Mouse (Mus musculus) liver, embryonic 14.5 days (tissue): ENCODE data around the gene Zfpm1.

ENCODE experiments used
- CTCF ChIP-seq: IDR thresholded peaks from 2 replicates; pipeline ENCODE4 v1.5.1; 2016; ENCODE audit warnings: antibody characterized with exemption, low read depth, control low read depth
- EP300 ChIP-seq: IDR thresholded peaks from 2 replicates; pipeline ENCODE4 v1.6.1; 2016; ENCODE audit warnings: antibody characterized with exemption, low read depth

- no peak for TF ChIP-seq CTCF
- no peak for TF ChIP-seq EP300
Measured at GRCm38 (mm10) chr8:122362271-122362670, 80.3 kb downstream of the Zfpm1 start.
